Mouse (Mus musculus) embryonic fibroblast, embryonic 13.5 days (primary cell): ENCODE results near the gene Zfp341.

ENCODE experiments used
- CTCF ChIP-seq: IDR thresholded peaks from 2 replicates; pipeline ENCODE4 v1.5.1; 2011; ENCODE audit warnings: mild to moderate bottlenecking, control low read depth, low read length, moderate library complexity, borderline replicate concordance; ENCODE audit not compliant: insufficient read depth
- POLR2A ChIP-seq: IDR thresholded peaks from 2 replicates; pipeline ENCODE4 v1.6.1; 2011; ENCODE audit warnings: low read depth, mild to moderate bottlenecking, control low read depth, low read length, moderate library complexity

- TF ChIP-seq CTCF (no peak), POLR2A (no peak)
Measured at GRCm38 (mm10) chr2:154693186-154693940, 80.3 kb downstream of the Zfp341 start.
